Mouse (Mus musculus) heart, embryonic 16.5 days (tissue): ENCODE data around the gene Rab23. TPM values are rescaled to one million over a fixed set of nuclear protein-coding genes. Genes with fewer than 3 reads are reported as not detected.

Experiments
- ATAC-seq: fragments of 200-750 bp; cut with Nextera tagmentation; replicated peaks from 2 replicates; pipeline ENCODE4 v1.8.0; 2017; ENCODE audit warnings: moderate number of reproducible peaks; ENCODE audit not compliant: insufficient read depth, low FRiP score; ENCODE audit errors: extremely low read depth
- H3K27ac ChIP-seq: fragments of 300-500 bp; sonication (generic); 2 replicates; pipeline ENCODE4 v1.5.1; 2014; ENCODE audit warnings: mild to moderate bottlenecking, low read length, control low read depth, moderate library complexity
- H3K27me3 ChIP-seq: fragments of 300-500 bp; sonication (generic); 2 replicates; pipeline ENCODE4 v1.6.1; 2014; ENCODE audit warnings: low read length, mixed read lengths; ENCODE audit not compliant: control insufficient read depth, insufficient read depth
- H3K36me3 ChIP-seq: fragments of 300-500 bp; sonication (generic); 2 replicates; pipeline ENCODE4 v1.6.1; 2014; ENCODE audit not compliant: control insufficient read depth, insufficient read depth
- H3K4me1 ChIP-seq: fragments of 300-500 bp; sonication (generic); 2 replicates; pipeline ENCODE4 v1.6.1; 2014; ENCODE audit warnings: low read length, mixed read lengths; ENCODE audit not compliant: control insufficient read depth, insufficient read depth
- H3K4me2 ChIP-seq: fragments of 300-500 bp; sonication (generic); 2 replicates; pipeline ENCODE4 v1.6.1; 2014; ENCODE audit warnings: low read depth, mild to moderate bottlenecking, control low read depth, low read length
- H3K4me3 ChIP-seq: fragments of 300-500 bp; sonication (generic); 2 replicates; pipeline ENCODE4 v1.5.1; 2014; ENCODE audit warnings: mild to moderate bottlenecking, control low read depth, low read length
- H3K9ac ChIP-seq: fragments of 300-500 bp; sonication (generic); 2 replicates; pipeline ENCODE4 v1.6.1; 2014; ENCODE audit warnings: low read length, control low read depth
- H3K9me3 ChIP-seq: fragments of 300-500 bp; sonication (generic); replicated peaks from 2 replicates; pipeline ENCODE4 v1.6.1; 2016; ENCODE audit warnings: low read length; ENCODE audit not compliant: control insufficient read depth
- WGBS: fragments of 180-500 bp; shearing (Covaris S2); extraction: QIAGEN DNeasy Blood & Tissue Kit; methylation state at CpG from one replicate; pipeline ENCODE4 v1.1.7; 2014; 5-methylcytosine and 5-hydroxymethylcytosine counted together
- polyA plus RNA-seq: library from polyadenylated mRNA; unstranded; fragments of >200 nt; fragmentation: Nextera tagmentation; extraction: Ambion mirVana; gene quantifications from 2 replicates; pipeline ENCODE4 v1.2.1, GENCODE M21; 2015

Gene Rab23
- polyA plus RNA-seq = 10.9 and 13.2 TPM in 2 replicates

DNA sequence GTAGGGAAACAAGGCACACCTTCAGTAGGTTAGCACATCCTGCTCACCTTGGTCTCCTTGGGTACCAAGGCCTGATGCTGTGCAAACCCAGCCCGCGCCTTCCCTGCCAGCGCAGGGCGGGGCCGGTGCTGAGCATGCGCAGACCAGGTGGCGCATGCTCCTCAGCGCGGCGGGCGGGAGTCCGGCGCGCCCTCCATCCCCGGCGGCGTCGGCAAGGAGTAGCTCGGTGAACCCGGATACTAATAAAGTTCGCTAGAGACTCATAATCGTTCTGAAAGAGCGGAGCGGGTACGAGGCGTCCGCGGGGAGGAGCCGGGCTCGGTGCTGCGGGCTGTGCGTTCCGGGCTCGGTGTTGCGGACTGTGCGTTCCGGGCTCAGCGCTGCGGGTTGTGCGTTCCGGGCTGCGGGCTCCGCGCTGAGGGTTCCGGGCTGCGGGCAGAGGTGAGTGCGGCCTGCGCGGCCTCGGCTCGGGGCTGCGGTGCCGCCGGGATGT is at the start of gene Rab23:
TSS of gene Rab23 (plus strand) at position 155 of the 493 bp plus-strand sequence.
- under 1% methylated on average over 54 of the region's 54 CpGs for WGBS
- no peaks in the 10 kb centered on the region for H3K27me3 ChIP-seq
- no peaks in the 10 kb centered on the region for H3K9me3 ChIP-seq
- peak within 1 kb of the TSS; percentile 80 for H3K27ac ChIP-seq
- H3K4me1 ChIP-seq = peaks cover 6% of the 10 kb centered on the region
- ATAC-seq = peak; percentile 90
- H3K36me3 ChIP-seq = peaks cover 17% of the 10 kb centered on the region
- H3K4me3 ChIP-seq = peak within 1 kb of the TSS; percentile 89
- peak within 1 kb of the TSS; percentile 92 for H3K9ac ChIP-seq
- H3K4me2 ChIP-seq = peak within 1 kb of the TSS; percentile 87

DNA sequence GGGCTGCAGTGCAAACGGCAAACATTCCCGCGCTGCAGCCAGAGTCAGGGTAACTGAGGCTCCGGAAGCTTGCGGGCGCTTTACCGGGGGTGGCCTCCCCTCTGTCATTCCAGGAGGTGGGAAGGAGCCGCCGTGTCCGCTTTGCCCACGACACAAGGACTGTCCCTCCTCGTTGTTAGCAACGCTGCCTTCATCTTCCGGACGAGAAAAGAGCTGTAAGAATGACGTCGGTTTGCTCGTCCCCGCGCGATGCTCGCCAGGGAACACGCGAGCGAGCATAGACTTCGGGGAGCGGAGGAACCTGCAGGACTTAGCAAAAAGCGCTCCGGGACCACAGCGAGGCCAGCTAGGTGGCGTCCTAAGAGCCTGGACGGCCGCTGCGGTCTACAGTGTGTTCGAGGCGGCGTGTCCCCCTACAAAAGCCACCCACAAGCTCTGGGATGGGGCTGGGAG is 49.5 kb upstream of the Rab23 start:
- peak overlapping the region; percentile 77 for H3K4me2 ChIP-seq
- ATAC-seq = peak; percentile 55
- H3K36me3 ChIP-seq = peaks cover 7% of the 10 kb centered on the region; the same call in 1 of the 2 replicates
- WGBS = under 1% methylated on average over 37 of the region's 37 CpGs
- peak overlapping the region; percentile 75 for H3K9ac ChIP-seq
- H3K9me3 ChIP-seq = no peaks in the 10 kb centered on the region
- peak overlapping the region; percentile 92 for H3K4me3 ChIP-seq
- H3K27ac ChIP-seq = peak overlapping the region; percentile 80
- peaks cover 2% of the 10 kb centered on the region; the same call in 1 of the 2 replicates for H3K4me1 ChIP-seq
- no peaks in the 10 kb centered on the region for H3K27me3 ChIP-seq

DNA sequence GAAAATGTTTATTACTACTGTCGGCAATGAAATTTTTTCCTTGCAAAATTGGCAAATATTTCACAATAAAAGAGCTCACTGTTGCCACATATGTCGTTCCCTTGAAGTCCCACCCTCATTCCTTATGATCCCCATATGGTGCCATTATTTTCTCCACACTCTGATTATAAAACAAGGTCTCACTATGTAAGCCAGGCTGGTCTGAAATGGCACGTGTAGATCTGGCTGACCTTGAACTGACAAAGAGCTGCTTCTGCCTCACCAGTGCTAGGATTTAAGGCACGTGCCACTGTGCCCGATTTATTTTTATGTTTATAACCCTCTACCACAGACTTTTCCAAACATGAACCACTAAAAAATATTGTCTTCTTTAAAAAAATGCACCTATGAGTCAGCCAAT is 48.2 kb upstream of the Rab23 start:
- no peaks in the 10 kb centered on the region for H3K9me3 ChIP-seq
- H3K27ac ChIP-seq = no peak overlapping the region
- no peak overlapping the region for H3K4me3 ChIP-seq
- no peak for ATAC-seq
- no peak overlapping the region for H3K9ac ChIP-seq
- H3K4me2 ChIP-seq = no peak overlapping the region
- H3K36me3 ChIP-seq = peaks cover 4% of the 10 kb centered on the region; the same call in 1 of the 2 replicates
- 74% methylated on average over 5 of the region's 5 CpGs for WGBS
- no peaks in the 10 kb centered on the region for H3K27me3 ChIP-seq
- H3K4me1 ChIP-seq = peaks cover 2% of the 10 kb centered on the region; the same call in 1 of the 2 replicates

DNA sequence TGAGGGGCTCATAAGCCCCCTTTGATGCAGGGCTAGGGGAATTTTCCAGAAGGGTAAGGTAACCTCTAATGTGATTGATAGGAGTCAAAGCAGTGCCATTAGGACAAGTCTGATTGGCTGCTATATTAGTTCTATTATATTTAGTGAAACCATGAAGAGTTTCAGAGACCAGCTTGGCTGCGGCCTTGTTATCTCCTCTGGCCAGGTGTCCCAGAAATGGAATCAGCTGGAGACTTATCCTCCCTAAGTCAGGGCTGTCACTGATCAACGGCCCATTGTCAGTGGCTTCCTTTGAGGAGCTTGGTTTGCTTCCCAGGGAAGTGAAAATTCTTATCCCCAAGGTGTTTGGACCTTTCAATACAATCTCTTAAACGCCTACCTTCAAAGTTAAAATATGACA is 47.6 kb upstream of the Rab23 start:
- Histone ChIP-seq H3K9ac (no peak overlapping the region), H3K9me3 (no peaks in the 10 kb centered on the region), H3K27ac (no peak overlapping the region), H3K4me3 (no peak overlapping the region), H3K4me2 (no peak overlapping the region), H3K4me1 (peaks cover 2% of the 10 kb centered on the region; the same call in 1 of the 2 replicates), H3K27me3 (no peaks in the 10 kb centered on the region), H3K36me3 (peaks cover 2% of the 10 kb centered on the region; the same call in 1 of the 2 replicates)
- WGBS = 60% methylated on average over 3 of the region's 3 CpGs
- ATAC-seq = no peak

DNA sequence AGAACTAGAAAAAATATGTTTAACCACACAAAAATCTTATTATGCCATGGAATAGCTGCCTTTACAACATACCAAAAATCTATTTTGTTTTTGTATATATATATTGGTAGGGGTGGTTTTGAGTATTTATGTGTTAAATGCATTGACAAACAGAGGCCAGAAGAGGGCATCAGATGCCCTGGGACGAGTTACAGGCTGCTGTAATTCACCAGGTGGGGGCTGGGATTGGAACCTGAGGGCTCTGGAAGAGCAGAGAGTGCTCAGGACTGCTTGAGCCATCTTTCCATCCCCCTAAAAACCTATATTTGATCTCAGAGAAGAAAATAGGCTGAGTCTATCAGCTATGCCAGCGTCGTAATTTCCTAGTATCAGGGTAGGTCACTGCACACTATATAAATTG is 47.2 kb upstream of the Rab23 start:
- H3K27me3 ChIP-seq = no peaks in the 10 kb centered on the region
- H3K4me1 ChIP-seq = peaks cover 2% of the 10 kb centered on the region; the same call in 1 of the 2 replicates
- WGBS = 31% methylated on average over 3 of the region's 3 CpGs
- H3K9me3 ChIP-seq = no peaks in the 10 kb centered on the region
- no peak overlapping the region for H3K4me3 ChIP-seq
- ATAC-seq = no peak
- no peak overlapping the region for H3K9ac ChIP-seq
- H3K4me2 ChIP-seq = no peak overlapping the region
- no peaks in the 10 kb centered on the region; the same call in 1 of the 2 replicates for H3K36me3 ChIP-seq
- H3K27ac ChIP-seq = no peak overlapping the region

DNA sequence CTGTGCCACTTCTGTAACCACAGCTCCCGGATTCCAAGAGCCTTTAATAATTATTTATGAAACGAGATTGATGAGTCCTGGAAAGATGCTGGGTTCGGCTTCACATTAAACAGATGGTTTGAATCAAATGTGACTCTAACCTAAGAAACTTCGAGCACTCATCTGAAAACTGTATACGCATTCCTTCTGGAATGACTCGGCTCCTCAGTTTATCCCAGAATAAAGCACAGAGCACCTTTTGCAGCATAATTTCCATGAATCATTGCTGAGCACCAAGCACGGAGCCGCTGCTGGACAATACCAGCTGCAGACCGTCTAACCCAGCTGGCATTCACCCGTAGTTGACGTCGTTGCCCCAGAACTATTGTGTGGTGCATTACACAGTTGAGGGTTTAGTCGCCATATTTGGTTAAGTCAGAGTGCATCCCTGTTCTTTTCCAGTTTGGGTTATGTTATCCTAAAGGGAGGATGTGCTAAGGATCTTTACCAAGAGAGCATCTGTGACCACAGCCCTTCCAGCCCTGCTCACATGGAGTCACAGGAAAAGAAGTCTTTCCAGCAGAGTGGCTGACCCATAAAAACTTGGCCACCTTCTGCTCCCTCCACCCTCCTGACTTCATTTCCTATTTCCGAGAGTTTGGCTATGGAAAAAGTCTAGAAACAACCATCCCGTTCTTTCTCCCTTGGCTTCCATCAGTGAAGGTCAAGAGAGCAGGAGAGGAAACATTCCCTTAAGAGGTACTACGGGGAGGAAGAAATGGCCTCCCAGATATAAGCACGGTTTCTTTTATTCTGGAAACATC is 46.3 kb upstream of the Rab23 start:
- no peak overlapping the region for H3K9ac ChIP-seq
- WGBS = 66% methylated on average over 17 of the region's 17 CpGs
- no peak overlapping the region for H3K4me2 ChIP-seq
- no peak overlapping the region for H3K4me3 ChIP-seq
- H3K36me3 ChIP-seq = no peaks in the 10 kb centered on the region
- no peak for ATAC-seq
- peaks cover 2% of the 10 kb centered on the region; the same call in 1 of the 2 replicates for H3K4me1 ChIP-seq
- no peaks in the 10 kb centered on the region for H3K9me3 ChIP-seq
- no peak overlapping the region for H3K27ac ChIP-seq
- H3K27me3 ChIP-seq = no peaks in the 10 kb centered on the region

DNA sequence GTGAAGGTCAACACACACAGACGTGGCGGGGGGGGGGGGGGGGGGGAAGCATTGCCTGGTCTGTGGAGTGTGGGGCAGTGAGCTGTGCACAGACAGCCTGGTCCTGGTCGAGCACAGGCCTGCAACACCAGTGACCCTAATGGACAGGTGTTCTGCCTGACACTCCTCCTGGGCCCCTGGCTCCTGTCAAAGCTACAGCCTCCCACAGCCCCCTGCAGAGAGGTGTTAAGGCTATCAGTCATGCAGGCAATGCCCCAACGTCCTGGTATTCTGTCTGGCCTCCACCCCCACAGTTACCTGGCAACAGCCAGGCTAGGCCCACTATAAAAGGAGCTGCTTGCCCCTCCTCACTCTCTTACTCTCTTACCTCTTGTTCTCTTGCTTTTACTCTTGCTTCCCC is 39.3 kb upstream of the Rab23 start:
- H3K36me3 ChIP-seq = no peaks in the 10 kb centered on the region
- no peak for ATAC-seq
- H3K4me2 ChIP-seq = no peak overlapping the region
- H3K9me3 ChIP-seq = no peaks in the 10 kb centered on the region
- no peak overlapping the region for H3K27ac ChIP-seq
- H3K27me3 ChIP-seq = no peaks in the 10 kb centered on the region
- no peaks in the 10 kb centered on the region for H3K4me1 ChIP-seq
- WGBS = 38% methylated on average over 4 of the region's 4 CpGs
- H3K9ac ChIP-seq = no peak overlapping the region
- H3K4me3 ChIP-seq = no peak overlapping the region

DNA sequence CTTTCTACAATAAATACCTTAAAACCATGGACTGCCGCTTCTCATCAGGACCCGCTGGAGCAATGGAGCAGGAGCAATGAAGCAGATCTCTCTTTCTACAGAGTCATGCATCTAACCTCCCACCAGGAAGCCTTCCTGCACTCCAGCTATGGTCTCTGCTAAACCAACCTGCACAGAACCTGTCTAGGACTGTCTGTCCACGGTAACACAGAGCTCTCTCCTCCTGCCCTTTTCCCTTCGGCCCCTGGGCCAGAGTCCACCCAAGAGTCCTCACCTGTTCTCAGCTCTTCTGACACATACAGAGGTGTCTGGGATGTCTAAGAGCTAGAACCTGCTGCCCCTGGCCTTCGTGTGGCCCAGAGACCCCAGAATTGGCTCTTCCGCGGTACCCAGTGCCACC is 38.8 kb upstream of the Rab23 start:
- no peaks in the 10 kb centered on the region for H3K36me3 ChIP-seq
- no peaks in the 10 kb centered on the region for H3K9me3 ChIP-seq
- ATAC-seq = no peak
- no peak overlapping the region for H3K27ac ChIP-seq
- no peaks in the 10 kb centered on the region for H3K27me3 ChIP-seq
- WGBS = 83% methylated on average over 7 of the region's 7 CpGs
- H3K4me3 ChIP-seq = no peak overlapping the region
- H3K4me1 ChIP-seq = no peaks in the 10 kb centered on the region
- H3K4me2 ChIP-seq = no peak overlapping the region
- H3K9ac ChIP-seq = no peak overlapping the region

DNA sequence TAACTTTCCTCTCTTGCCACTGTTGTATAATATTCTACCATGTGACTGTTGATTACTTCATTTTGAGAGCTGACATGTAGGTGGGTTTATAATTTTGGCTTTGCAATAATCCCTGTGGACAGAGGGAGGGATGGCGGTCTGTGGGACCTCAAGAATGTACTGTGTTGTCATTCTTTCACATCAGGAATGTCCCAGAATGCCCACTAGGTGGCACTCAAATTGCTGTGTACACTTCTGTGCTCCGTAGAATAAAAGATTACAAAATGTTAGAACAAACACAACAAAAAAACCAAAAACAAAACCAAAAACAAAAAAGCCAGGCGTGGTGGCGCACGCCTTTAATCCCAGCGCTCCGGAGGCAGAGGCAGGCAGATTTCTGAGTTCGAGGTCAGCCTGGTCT is 35.2 kb upstream of the Rab23 start:
- H3K36me3 ChIP-seq = no peaks in the 10 kb centered on the region
- H3K4me3 ChIP-seq = no peak overlapping the region
- no peak overlapping the region for H3K4me2 ChIP-seq
- no peaks in the 10 kb centered on the region for H3K4me1 ChIP-seq
- no peak overlapping the region for H3K27ac ChIP-seq
- 63% methylated on average over 8 of the region's 8 CpGs for WGBS
- H3K27me3 ChIP-seq = no peaks in the 10 kb centered on the region
- H3K9ac ChIP-seq = no peak overlapping the region
- no peaks in the 10 kb centered on the region for H3K9me3 ChIP-seq
- ATAC-seq = no peak
